Mouse (Mus musculus) B cell, adult 67 days (primary cell): ENCODE data around the gene Zfp735. TPM values are rescaled to one million over a fixed set of nuclear protein-coding genes. Genes with fewer than 3 reads are reported as not detected.

Source experiments
- total RNA-seq, 2 experiments: library from RNA; stranded (reverse); gene quantifications; 4 replicates each; pipeline ENCODE4 v1.2.4; 2023

Zfp735 gene
- not detected for total RNA-seq

GRCm38 (mm10) chr11:73688478-73688877 lies at the start of gene Zfp735:
Zfp735 (plus strand) TSS chr11:73688778.

Other genes starting within 250 kb of the Zfp735 start
- not detected for gene Olfr380, start 231.3 kb upstream of the Zfp735 start, total RNA-seq
- gene Olfr381, start 197.2 kb upstream of the Zfp735 start, total RNA-seq, result not detected
- not detected for gene Olfr382, start 171.6 kb upstream of the Zfp735 start, total RNA-seq
- gene Olfr385, start 95.8 kb upstream of the Zfp735 start, total RNA-seq, result not detected
- not detected for gene Olfr384, start 90.2 kb upstream of the Zfp735 start, total RNA-seq
- not detected for gene Olfr389, start 91.9 kb downstream of the Zfp735 start, total RNA-seq
- not detected for gene Olfr390, start 94.2 kb downstream of the Zfp735 start, total RNA-seq
- not detected for gene Olfr391-ps, start 114.3 kb downstream of the Zfp735 start, total RNA-seq
- not detected for gene Olfr392, start 128.3 kb downstream of the Zfp735 start, total RNA-seq
- gene Olfr393, start 162.7 kb downstream of the Zfp735 start, total RNA-seq, result not detected
- not detected for gene Olfr394, start 202.0 kb downstream of the Zfp735 start, total RNA-seq
- gene Olfr395, start 220.5 kb downstream of the Zfp735 start, total RNA-seq, result not detected
- not detected for gene Olfr23, start 247.9 kb downstream of the Zfp735 start, total RNA-seq